Mouse (Mus musculus) heart, embryonic 14.5 days (tissue): Measurements from ENCODE around the gene Slf2. TPM values are rescaled to one million over a fixed set of nuclear protein-coding genes. Genes with fewer than 3 reads are reported as not detected.

Experiments
- ATAC-seq: fragments of 200-750 bp; cut with Nextera tagmentation; 2 replicates; pipeline ENCODE4 v1.8.0; 2017; ENCODE audit warnings: low read depth, moderate TSS enrichment; ENCODE audit not compliant: insufficient number of reproducible peaks, insufficient read depth, low FRiP score
- H3K27ac ChIP-seq, 2 experiments: fragments of 200-500 bp in 1 of 2; fragments of 300-500 bp in 1 of 2; sonication (generic) in 1 of 2; replicated peaks in 1 of 2; 2 replicates each; pipeline ENCODE4 v1.5.1; 2012 to 2014; ENCODE audit warnings: low read depth in 2 of 2, low read length in 2 of 2, control low read depth in 1 of 2, mild to moderate bottlenecking in 1 of 2, mixed read lengths in 1 of 2; ENCODE audit not compliant: control insufficient read depth in 1 of 2, insufficient read depth in 1 of 2
- H3K27me3 ChIP-seq: fragments of 300-500 bp; sonication (generic); 2 replicates; pipeline ENCODE4 v1.6.1; 2014; ENCODE audit warnings: mild to moderate bottlenecking, low read length, control low read depth; ENCODE audit not compliant: control insufficient read depth, insufficient read depth
- H3K36me3 ChIP-seq: fragments of 300-500 bp; sonication (generic); 2 replicates; pipeline ENCODE4 v1.6.1; 2014; ENCODE audit warnings: mild to moderate bottlenecking, control low read depth, low read length, mixed read lengths; ENCODE audit not compliant: control insufficient read depth, insufficient read depth
- H3K4me1 ChIP-seq, 2 experiments: fragments of 200-500 bp in 1 of 2; fragments of 300-500 bp in 1 of 2; sonication (generic) in 1 of 2; 2 replicates each; pipeline ENCODE4 v1.6.1; 2012 to 2014; ENCODE audit warnings: low read length in 2 of 2, control low read depth in 1 of 2, mixed read lengths in 1 of 2; ENCODE audit not compliant: control insufficient read depth in 2 of 2, insufficient read depth in 2 of 2
- H3K4me2 ChIP-seq: fragments of 300-500 bp; sonication (generic); 2 replicates; pipeline ENCODE4 v1.6.1; 2014; ENCODE audit warnings: mild to moderate bottlenecking, low read length
- H3K4me3 ChIP-seq, 2 experiments: fragments of 200-500 bp in 1 of 2; fragments of 300-500 bp in 1 of 2; sonication (generic) in 1 of 2; 2 replicates each; pipeline ENCODE4 v1.5.1; 2012 to 2014; ENCODE audit warnings: low read length in 2 of 2, mild to moderate bottlenecking in 2 of 2, control low read depth in 1 of 2, low read depth in 1 of 2, moderate library complexity in 1 of 2; ENCODE audit not compliant: control insufficient read depth in 1 of 2, insufficient read depth in 1 of 2
- H3K9ac ChIP-seq: fragments of 300-500 bp; sonication (generic); 2 replicates; pipeline ENCODE4 v1.6.1; 2014; ENCODE audit warnings: mild to moderate bottlenecking, low read length
- H3K9me3 ChIP-seq: fragments of 300-500 bp; sonication (generic); 2 replicates; pipeline ENCODE4 v1.6.1; 2016; ENCODE audit warnings: low read length, control low read depth; ENCODE audit not compliant: control insufficient read depth
- whole genome bisulfite sequencing: fragments of 180-500 bp; shearing (Covaris S2); extraction: QIAGEN DNeasy Blood & Tissue Kit; methylation state at CpG from one replicate; pipeline ENCODE4 v1.1.7; 2014; 5-methylcytosine and 5-hydroxymethylcytosine counted together
- polyA plus RNA-seq: library from polyadenylated mRNA; unstranded; fragments of >200 nt; fragmentation: Nextera tagmentation; extraction: Ambion mirVana; gene quantifications from 2 replicates; pipeline ENCODE4 v1.2.1, GENCODE M21; 2014

The Slf2 gene
- polyA plus RNA-seq, 1 experiment from 2014 or later: 47.0 TPM

DNA sequence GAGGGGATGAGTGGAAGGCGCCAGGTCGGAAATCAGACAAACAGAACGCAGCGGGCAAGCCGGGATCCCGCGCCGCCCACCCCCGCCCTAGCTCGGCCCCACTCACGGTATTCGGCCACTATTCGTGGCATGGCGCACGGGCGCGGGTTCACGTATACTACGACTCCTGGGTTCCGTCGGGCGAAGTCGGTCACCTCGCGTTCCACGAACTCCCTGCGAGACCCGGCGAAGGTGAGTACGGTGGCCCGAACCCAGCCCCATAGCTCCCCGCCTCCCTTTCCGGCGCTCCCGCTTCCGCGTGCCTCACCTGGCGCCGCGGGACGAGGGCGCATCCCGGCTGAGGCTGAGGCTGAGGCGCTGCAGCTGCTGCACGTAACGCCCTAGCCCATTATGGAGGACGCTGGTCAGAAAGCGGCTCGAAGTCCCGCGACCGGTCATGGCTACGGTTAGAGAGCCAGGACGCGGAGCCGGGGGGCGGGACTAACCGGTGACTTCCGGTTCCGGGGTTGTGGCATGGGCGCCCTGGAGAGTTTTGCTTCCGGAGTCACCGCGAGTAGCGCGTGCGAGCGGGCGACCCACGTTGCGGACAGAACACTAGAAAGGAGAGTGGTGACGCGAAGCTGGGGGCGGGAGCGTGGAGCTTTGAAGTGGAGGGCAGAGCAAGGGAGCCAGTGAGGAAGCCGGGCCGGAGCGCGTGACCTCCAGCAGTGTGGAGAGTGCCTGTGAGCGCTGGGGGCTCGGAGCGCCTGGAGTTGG lies 75.2 kb downstream of the Slf2 start, which contains the start of gene Mrpl43:
Gene Mrpl43, minus strand, starts transcription at position 486 of the 756 bp plus-strand sequence.
- Histone ChIP-seq H3K27ac (peak within 1 kb of the TSS; percentile 73 to 76), H3K9ac (peak within 1 kb of the TSS; percentile 79), H3K36me3 (peaks cover 55% of the 10 kb centered on the region), H3K9me3 (no peaks in the 10 kb centered on the region), H3K27me3 (no peaks in the 10 kb centered on the region), H3K4me2 (peak within 1 kb of the TSS; percentile 72), H3K4me3 (peak within 1 kb of the TSS; percentile 95 to 100), H3K4me1 (peaks cover 10 to 19% of the 10 kb centered on the region in 2 experiments)
- ATAC-seq: peak; percentile 85
- WGBS: under 1% methylated on average over 82 of the region's 82 CpGs

DNA sequence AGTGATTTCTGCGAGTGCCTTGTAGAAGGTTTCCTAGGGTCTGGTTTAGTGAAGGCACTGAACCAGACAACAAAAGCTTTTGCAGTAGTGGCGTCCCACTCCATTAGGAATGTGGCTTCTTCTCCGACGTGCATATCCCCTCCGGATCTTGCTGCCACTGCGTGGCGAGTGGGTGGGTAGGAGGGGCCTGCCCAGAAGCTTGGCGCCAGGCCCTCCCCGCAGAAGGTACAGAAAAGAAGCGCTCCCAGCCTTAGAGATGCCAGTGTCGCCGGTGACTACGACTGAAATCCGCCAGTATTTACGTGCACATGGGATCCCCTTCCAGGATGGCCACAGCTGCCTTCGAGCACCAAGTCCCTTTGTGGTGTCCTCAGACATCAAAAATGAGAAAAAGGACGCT lies 76.1 kb downstream of the Slf2 start:
- Histone ChIP-seq H3K4me3 (peak overlapping the region; percentile 95 to 100), H3K4me1 (peaks cover 10 to 19% of the 10 kb centered on the region in 2 experiments), H3K36me3 (peaks cover 61% of the 10 kb centered on the region), H3K4me2 (peak overlapping the region; percentile 72), H3K27ac (peak overlapping the region; percentile 73 to 76; a peak in 3 of 4 replicates), H3K9ac (peak overlapping the region; percentile 79), H3K27me3 (no peaks in the 10 kb centered on the region), H3K9me3 (no peaks in the 10 kb centered on the region)
- whole genome bisulfite sequencing: 37% methylated on average over 17 of the region's 17 CpGs
- no peak for ATAC-seq

DNA sequence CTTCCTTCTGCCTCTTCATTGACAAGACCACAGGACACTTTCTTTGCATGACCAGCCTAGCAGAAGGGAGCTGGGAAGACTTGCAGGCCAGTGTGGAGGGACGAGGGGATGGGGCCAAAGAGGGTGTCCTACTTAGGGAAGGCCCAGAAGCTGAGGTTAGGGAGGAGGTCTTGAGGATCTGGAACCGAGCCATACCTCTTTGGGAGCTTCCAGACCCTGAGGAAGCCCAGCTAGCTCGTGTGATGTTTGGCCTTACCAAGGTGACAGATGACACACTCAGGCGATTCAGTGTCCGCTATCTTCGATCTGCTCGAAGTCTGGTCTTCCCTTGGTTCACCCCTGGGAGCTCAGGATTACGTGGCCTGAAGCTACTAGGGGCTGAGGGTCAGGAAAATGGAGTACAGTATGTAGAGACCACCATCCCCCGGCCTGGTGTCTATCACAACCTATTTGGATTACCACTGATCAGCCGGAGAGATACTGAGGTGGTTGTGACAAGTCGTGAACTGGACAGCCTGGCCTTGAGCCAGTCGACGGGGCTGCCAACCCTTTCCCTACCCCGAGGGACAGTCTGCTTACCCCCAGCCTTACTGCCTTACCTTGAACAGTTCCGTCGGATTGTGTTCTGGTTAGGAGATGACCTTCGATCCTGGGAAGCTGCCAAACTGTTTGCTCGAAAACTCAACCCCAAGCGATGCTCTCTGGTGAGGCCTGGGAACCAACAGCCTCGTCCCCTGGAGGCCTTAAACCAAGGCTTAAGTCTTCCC lies 76.7 kb downstream of the Slf2 start:
- H3K27ac ChIP-seq: peak overlapping the region in 1 of 2 experiments; percentile 76; a peak in 2 of 4 replicates
- H3K27me3 ChIP-seq: no peaks in the 10 kb centered on the region
- peak overlapping the region; percentile 72 for H3K4me2 ChIP-seq
- ATAC-seq: no peak
- H3K36me3 ChIP-seq: peaks cover 66% of the 10 kb centered on the region
- 80% methylated on average over 20 of the region's 20 CpGs for WGBS
- H3K4me3 ChIP-seq: peak overlapping the region in 1 of 2 experiments; percentile 100; a peak in 2 of 4 replicates
- H3K4me1 ChIP-seq: peaks cover 10 to 19% of the 10 kb centered on the region in 2 experiments
- H3K9me3 ChIP-seq: no peaks in the 10 kb centered on the region
- peak overlapping the region; percentile 79 for H3K9ac ChIP-seq

DNA sequence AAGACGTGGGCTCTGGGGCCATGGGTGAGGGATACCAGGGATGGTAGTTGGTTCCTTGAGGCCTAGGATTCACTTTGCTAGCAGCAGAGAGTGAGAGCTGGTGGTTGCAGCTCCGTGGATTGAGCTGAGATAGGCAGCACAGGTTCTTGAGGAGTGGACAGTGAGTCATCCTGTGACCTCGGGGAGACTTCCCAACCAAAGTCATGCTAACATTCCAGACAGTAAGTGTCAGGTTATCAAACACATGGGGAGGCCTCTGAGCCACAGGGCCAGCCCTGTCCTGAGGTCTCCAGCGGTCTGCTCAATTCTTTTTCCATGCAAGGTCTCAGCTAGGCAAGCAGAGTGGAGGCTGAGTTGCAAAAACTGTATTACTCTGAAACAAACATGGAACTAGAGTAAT lies 79.7 kb downstream of the Slf2 start:
- Histone ChIP-seq H3K27me3 (no peaks in the 10 kb centered on the region), H3K27ac (no peak overlapping the region), H3K4me3 (no peak overlapping the region), H3K9ac (no peak overlapping the region), H3K9me3 (no peaks in the 10 kb centered on the region), H3K4me2 (no peak overlapping the region), H3K36me3 (peaks cover 45% of the 10 kb centered on the region), H3K4me1 (peaks cover 17 to 25% of the 10 kb centered on the region in 2 experiments)
- no peak for ATAC-seq
- 79% methylated on average over 4 of the region's 4 CpGs for WGBS

DNA sequence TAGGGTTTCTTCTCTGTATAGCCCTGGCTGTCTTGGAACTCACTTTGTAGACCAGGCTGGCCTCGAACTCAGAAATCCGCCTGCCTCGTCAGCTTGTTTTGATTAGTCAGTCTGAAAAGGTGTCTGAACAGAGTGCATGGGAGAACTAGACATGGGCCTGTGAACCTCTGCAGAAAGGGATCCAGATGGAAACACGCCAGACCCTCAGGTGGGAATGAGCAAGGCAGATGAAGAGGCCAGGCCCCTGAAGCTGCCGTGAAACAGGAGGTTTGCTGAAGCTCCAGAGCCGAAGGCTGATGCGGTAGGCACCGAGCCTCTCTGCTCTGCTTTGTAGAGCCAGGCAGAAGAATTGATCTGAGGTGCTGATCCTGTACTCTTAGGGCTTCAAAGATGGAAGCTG lies 81.3 kb downstream of the Slf2 start:
- peaks cover 45% of the 10 kb centered on the region for H3K36me3 ChIP-seq
- H3K4me2 ChIP-seq: no peak overlapping the region
- H3K9me3 ChIP-seq: no peaks in the 10 kb centered on the region
- H3K4me1 ChIP-seq: peaks cover 17 to 23% of the 10 kb centered on the region in 2 experiments
- no peak overlapping the region for H3K27ac ChIP-seq
- no peak overlapping the region for H3K9ac ChIP-seq
- no peak overlapping the region for H3K4me3 ChIP-seq
- WGBS: 85% methylated on average over 8 of the region's 8 CpGs
- no peak for ATAC-seq
- H3K27me3 ChIP-seq: no peaks in the 10 kb centered on the region

DNA sequence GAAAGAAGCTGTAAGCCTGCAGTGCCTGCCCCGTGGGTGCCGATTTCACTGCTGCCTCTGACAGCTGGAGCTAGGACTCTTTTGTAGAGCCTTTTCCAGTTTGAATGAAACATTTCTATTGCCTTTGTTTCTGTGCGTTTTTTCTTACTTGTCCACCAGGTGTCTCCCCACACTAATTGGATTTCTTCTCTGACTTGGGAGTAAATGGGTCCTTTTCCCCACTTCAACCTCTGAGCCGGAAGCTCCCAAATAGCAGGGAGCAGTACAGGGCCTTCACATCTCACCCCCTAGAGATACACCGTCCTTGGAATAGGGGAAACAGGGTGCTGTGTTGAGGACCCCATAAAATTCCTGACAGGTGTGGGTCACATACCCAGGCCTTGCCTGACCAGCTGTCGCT lies 81.7 kb downstream of the Slf2 start:
- Histone ChIP-seq H3K4me2 (no peak overlapping the region), H3K9ac (no peak overlapping the region), H3K27me3 (no peaks in the 10 kb centered on the region), H3K27ac (no peak overlapping the region), H3K36me3 (peaks cover 45% of the 10 kb centered on the region), H3K4me3 (no peak overlapping the region), H3K9me3 (no peaks in the 10 kb centered on the region), H3K4me1 (peaks cover 13 to 18% of the 10 kb centered on the region in 2 experiments)
- 41% methylated on average over 6 of the region's 6 CpGs for WGBS
- no peak for ATAC-seq

DNA sequence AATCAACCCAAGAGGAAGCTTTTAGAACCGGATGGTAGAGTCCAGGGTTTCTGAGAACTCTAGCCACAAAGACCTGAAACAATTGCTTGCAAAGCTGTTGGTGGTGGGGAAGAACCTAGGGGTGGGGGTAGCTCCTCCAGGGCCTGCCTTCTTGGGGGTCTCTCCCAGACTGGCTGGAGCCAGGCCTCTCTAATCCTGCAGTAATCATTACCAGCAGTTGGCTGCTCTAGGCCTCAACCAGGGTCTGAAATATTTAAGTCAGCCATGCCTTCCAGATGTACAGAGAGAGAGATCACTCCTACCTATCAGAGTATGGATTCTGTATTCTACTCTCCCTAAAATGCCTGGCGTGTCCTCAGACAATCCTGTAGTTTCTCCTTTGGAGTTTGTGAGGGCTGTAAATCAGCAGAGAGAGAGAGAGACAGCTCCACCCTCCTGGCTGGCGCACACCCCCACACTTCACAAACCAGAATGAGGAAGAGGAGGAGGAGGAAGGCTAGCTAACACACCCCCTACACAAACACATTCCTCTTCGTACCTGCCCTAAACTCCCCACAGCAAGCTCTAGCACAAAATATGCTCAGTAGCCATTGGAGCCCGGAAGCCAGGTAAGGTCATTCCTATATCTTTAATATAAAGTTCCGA lies 82.8 kb downstream of the Slf2 start:
- no peak for ATAC-seq
- 62% methylated on average over 6 of the region's 6 CpGs for WGBS
- no peak overlapping the region for H3K4me3 ChIP-seq
- peak overlapping the region in 1 of 2 experiments; percentile 100; a peak in 2 of 4 replicates for H3K27ac ChIP-seq
- peak overlapping the region; percentile 96; the same call in 1 of the 2 replicates for H3K9ac ChIP-seq
- no peaks in the 10 kb centered on the region for H3K27me3 ChIP-seq
- H3K4me1 ChIP-seq: peaks cover 13 to 17% of the 10 kb centered on the region in 2 experiments
- H3K4me2 ChIP-seq: peak overlapping the region; percentile 98; the same call in 1 of the 2 replicates
- no peaks in the 10 kb centered on the region for H3K9me3 ChIP-seq
- peaks cover 39% of the 10 kb centered on the region for H3K36me3 ChIP-seq
